Mouse (Mus musculus) liver, embryonic 13.5 days (tissue): Measurements from ENCODE around the gene Mrtfb. TPM values are rescaled to one million over a fixed set of nuclear protein-coding genes. Genes with fewer than 3 reads are reported as not detected.

ENCODE experiments used
- ATAC-seq: fragments of 200-750 bp; cut with Nextera tagmentation; 2 replicates; pipeline ENCODE4 v1.8.0; 2017; ENCODE audit warnings: low read depth, mild to moderate bottlenecking, moderate number of reproducible peaks, moderate library complexity
- DNase-seq: peaks from one replicate; pipeline ENCODE4 v3.0.0; 2022
- H3K27ac ChIP-seq: fragments of 300-500 bp; sonication (generic); 2 replicates; pipeline ENCODE4 v1.5.1; 2015; ENCODE audit warnings: moderate library complexity, mild to moderate bottlenecking, inconsistent platforms
- H3K27me3 ChIP-seq: fragments of 300-500 bp; sonication (generic); 2 replicates; pipeline ENCODE4 v1.6.1; 2015; ENCODE audit warnings: mild to moderate bottlenecking, inconsistent platforms
- H3K36me3 ChIP-seq: fragments of 300-500 bp; sonication (generic); 2 replicates; pipeline ENCODE4 v1.6.1; 2015; ENCODE audit warnings: mild to moderate bottlenecking, inconsistent platforms
- H3K4me1 ChIP-seq: fragments of 300-500 bp; sonication (generic); replicated peaks from 2 replicates; pipeline ENCODE4 v1.6.1; 2015; ENCODE audit warnings: inconsistent platforms
- H3K4me2 ChIP-seq: fragments of 300-500 bp; sonication (generic); 2 replicates; pipeline ENCODE4 v1.6.1; 2015; ENCODE audit warnings: inconsistent platforms, mild to moderate bottlenecking, moderate library complexity
- H3K4me3 ChIP-seq: fragments of 300-500 bp; sonication (generic); replicated peaks from 2 replicates; pipeline ENCODE4 v1.5.1; 2015; ENCODE audit warnings: mild to moderate bottlenecking, inconsistent platforms
- H3K9ac ChIP-seq: fragments of 300-500 bp; sonication (generic); 2 replicates; pipeline ENCODE4 v1.6.1; 2015; ENCODE audit warnings: mild to moderate bottlenecking, inconsistent platforms
- H3K9me3 ChIP-seq: fragments of 300-500 bp; sonication (generic); replicated peaks from 2 replicates; pipeline ENCODE4 v1.6.1; 2016; ENCODE audit warnings: inconsistent platforms
- WGBS: fragments of 180-500 bp; shearing (Covaris S2); methylation state at CpG from one replicate; pipeline ENCODE4 v1.1.7; 2015; ENCODE audit not compliant: insufficient replicate concordance; 5-methylcytosine and 5-hydroxymethylcytosine counted together
- polyA plus RNA-seq: library from polyadenylated mRNA; unstranded; fragments of >200 nt; fragmentation: Nextera tagmentation; extraction: Ambion mirVana; gene quantifications from 2 replicates; pipeline ENCODE4 v1.2.1, GENCODE M21; 2015

Mrtfb gene
- polyA plus RNA-seq, 1 experiment from 2014 or later: 3.2 TPM

GRCm38 (mm10) chr16:13409530-13410163 is 153.4 kb downstream of the Mrtfb start:
- 69% methylated on average over 4 of the region's 4 CpGs for WGBS
- H3K4me2 ChIP-seq: no peak overlapping the region
- no peaks in the 10 kb centered on the region for H3K27me3 ChIP-seq
- peaks cover 33% of the 10 kb centered on the region for H3K36me3 ChIP-seq
- DNase-seq: no peak
- no peak overlapping the region for H3K4me3 ChIP-seq
- ATAC-seq: peak; percentile 64; the same call in 1 of the 2 replicates
- H3K27ac ChIP-seq: no peak overlapping the region
- H3K4me1 ChIP-seq: no peaks in the 10 kb centered on the region
- no peak overlapping the region for H3K9ac ChIP-seq
- no peaks in the 10 kb centered on the region for H3K9me3 ChIP-seq

GRCm38 (mm10) chr16:13410760-13411159 is 154.5 kb downstream of the Mrtfb start:
- Histone ChIP-seq H3K4me1 (0 out of 2 replicates have a peak, but pooled peaks cover 4% of the 10 kb centered on the region), H3K9ac (no peak overlapping the region), H3K4me3 (no peak overlapping the region), H3K36me3 (peaks cover 23% of the 10 kb centered on the region), H3K4me2 (no peak overlapping the region), H3K27me3 (no peaks in the 10 kb centered on the region), H3K27ac (no peak overlapping the region), H3K9me3 (no peaks in the 10 kb centered on the region)
- no peak for ATAC-seq
- 57% methylated on average over 2 of the region's 2 CpGs for WGBS
- DNase-seq: no peak

GRCm38 (mm10) chr16:13411531-13411930 is 155.2 kb downstream of the Mrtfb start:
- Histone ChIP-seq H3K27ac (no peak overlapping the region), H3K4me2 (no peak overlapping the region), H3K4me3 (no peak overlapping the region), H3K4me1 (0 out of 2 replicates have a peak, but pooled peaks cover 4% of the 10 kb centered on the region), H3K9me3 (no peaks in the 10 kb centered on the region), H3K27me3 (no peaks in the 10 kb centered on the region), H3K9ac (no peak overlapping the region), H3K36me3 (peaks cover 19% of the 10 kb centered on the region)
- DNase-seq: no peak
- no peak for ATAC-seq
- WGBS: 79% methylated on average over 4 of the region's 4 CpGs

- WGBS: 68% methylated on average over 7 of the region's 7 CpGs
- no peak overlapping the region for H3K4me2 ChIP-seq
- no peaks in the 10 kb centered on the region for H3K27me3 ChIP-seq
- H3K36me3 ChIP-seq: peaks cover 16% of the 10 kb centered on the region
- peaks cover 24% of the 10 kb centered on the region for H3K4me1 ChIP-seq
- H3K9me3 ChIP-seq: no peaks in the 10 kb centered on the region
- H3K4me3 ChIP-seq: no peak overlapping the region
- H3K27ac ChIP-seq: no peak overlapping the region
- ATAC-seq (no peak), DNase-seq (no peak)
- H3K9ac ChIP-seq: no peak overlapping the region
Measured at GRCm38 (mm10) chr16:13414566-13414965, 158.3 kb downstream of the Mrtfb start.

GRCm38 (mm10) chr16:13414972-13415371 is 158.7 kb downstream of the Mrtfb start:
- Histone ChIP-seq H3K4me3 (no peak overlapping the region), H3K4me1 (peaks cover 24% of the 10 kb centered on the region), H3K27ac (no peak overlapping the region), H3K36me3 (peaks cover 15% of the 10 kb centered on the region), H3K27me3 (no peaks in the 10 kb centered on the region), H3K9ac (no peak overlapping the region), H3K9me3 (no peaks in the 10 kb centered on the region), H3K4me2 (no peak overlapping the region)
- DNase-seq: no peak
- no peak for ATAC-seq
- WGBS: 68% methylated on average over 4 of the region's 4 CpGs

GRCm38 (mm10) chr16:13415465-13415864 is 159.2 kb downstream of the Mrtfb start:
- Histone ChIP-seq H3K9ac (no peak overlapping the region), H3K27me3 (no peaks in the 10 kb centered on the region), H3K4me2 (no peak overlapping the region), H3K4me1 (peaks cover 24% of the 10 kb centered on the region), H3K36me3 (peaks cover 12% of the 10 kb centered on the region), H3K27ac (no peak overlapping the region), H3K9me3 (no peaks in the 10 kb centered on the region), H3K4me3 (no peak overlapping the region)
- WGBS: 86% methylated on average over 6 of the region's 6 CpGs
- ATAC-seq (no peak), DNase-seq (no peak)

- DNase-seq (no peak), ATAC-seq (no peak)
- Histone ChIP-seq H3K36me3 (peaks cover 2% of the 10 kb centered on the region), H3K27me3 (no peaks in the 10 kb centered on the region), H3K9ac (no peak overlapping the region), H3K27ac (no peak overlapping the region), H3K9me3 (no peaks in the 10 kb centered on the region), H3K4me3 (no peak overlapping the region), H3K4me2 (no peak overlapping the region), H3K4me1 (peaks cover 24% of the 10 kb centered on the region)
- 71% methylated on average over 10 of the region's 10 CpGs for WGBS
Measured at GRCm38 (mm10) chr16:13416465-13416864, 160.2 kb downstream of the Mrtfb start.

GRCm38 (mm10) chr16:13417904-13418303 is 161.6 kb downstream of the Mrtfb start:
- H3K4me3 ChIP-seq: no peak overlapping the region
- DNase-seq (no peak), ATAC-seq (peak; percentile 44; the same call in 1 of the 2 replicates)
- no peak overlapping the region for H3K27ac ChIP-seq
- no peaks in the 10 kb centered on the region for H3K9me3 ChIP-seq
- WGBS: 11% methylated on average over 5 of the region's 5 CpGs
- no peak overlapping the region for H3K4me2 ChIP-seq
- H3K27me3 ChIP-seq: no peaks in the 10 kb centered on the region
- H3K36me3 ChIP-seq: no peaks in the 10 kb centered on the region
- peaks cover 24% of the 10 kb centered on the region for H3K4me1 ChIP-seq
- H3K9ac ChIP-seq: no peak overlapping the region

GRCm38 (mm10) chr16:13419752-13420151 is 163.5 kb downstream of the Mrtfb start:
- Histone ChIP-seq H3K9me3 (no peaks in the 10 kb centered on the region), H3K4me3 (no peak overlapping the region), H3K4me2 (no peak overlapping the region), H3K36me3 (no peaks in the 10 kb centered on the region), H3K27me3 (no peaks in the 10 kb centered on the region), H3K9ac (no peak overlapping the region), H3K4me1 (peaks cover 27% of the 10 kb centered on the region), H3K27ac (no peak overlapping the region)
- WGBS: 11% methylated on average over 2 of the region's 2 CpGs
- no peak for DNase-seq
- ATAC-seq: no peak

GRCm38 (mm10) chr16:13422522-13422921 is 166.2 kb downstream of the Mrtfb start:
- WGBS: 33% methylated on average over 3 of the region's 3 CpGs
- no peaks in the 10 kb centered on the region for H3K9me3 ChIP-seq
- no peaks in the 10 kb centered on the region for H3K27me3 ChIP-seq
- H3K4me1 ChIP-seq: peaks cover 21% of the 10 kb centered on the region
- H3K4me3 ChIP-seq: no peak overlapping the region
- no peak for DNase-seq
- no peak overlapping the region for H3K4me2 ChIP-seq
- H3K9ac ChIP-seq: no peak overlapping the region
- ATAC-seq: no peak
- H3K36me3 ChIP-seq: no peaks in the 10 kb centered on the region
- no peak overlapping the region for H3K27ac ChIP-seq

- WGBS: 26% methylated on average over 8 of the region's 8 CpGs
- ATAC-seq (no peak), DNase-seq (no peak)
- Histone ChIP-seq H3K36me3 (no peaks in the 10 kb centered on the region), H3K9ac (no peak overlapping the region), H3K27ac (no peak overlapping the region), H3K4me3 (no peak overlapping the region), H3K4me1 (peaks cover 9% of the 10 kb centered on the region), H3K27me3 (no peaks in the 10 kb centered on the region), H3K4me2 (no peak overlapping the region), H3K9me3 (no peaks in the 10 kb centered on the region)
Measured at GRCm38 (mm10) chr16:13423587-13424355, 167.5 kb downstream of the Mrtfb start.

- DNase-seq: no peak
- H3K9me3 ChIP-seq: no peaks in the 10 kb centered on the region
- no peak for ATAC-seq
- H3K36me3 ChIP-seq: no peaks in the 10 kb centered on the region
- H3K4me3 ChIP-seq: no peak overlapping the region
- peaks cover 16% of the 10 kb centered on the region for H3K4me1 ChIP-seq
- no peak overlapping the region for H3K4me2 ChIP-seq
- no peak overlapping the region for H3K9ac ChIP-seq
- H3K27ac ChIP-seq: no peak overlapping the region
- no peaks in the 10 kb centered on the region for H3K27me3 ChIP-seq
- 80% methylated on average over 6 of the region's 6 CpGs for WGBS
Measured at GRCm38 (mm10) chr16:13425804-13426203, 169.5 kb downstream of the Mrtfb start.
